Mouse (Mus musculus) ovary, adult 18-20 months (tissue): ENCODE data around the gene Stxbp5.

ENCODE experiments used
- DNase-seq: peaks from one replicate; pipeline ENCODE4 v3.0.0; 2022; ENCODE audit warnings: low spot score, mixed read lengths

Stxbp5 gene

DNA sequence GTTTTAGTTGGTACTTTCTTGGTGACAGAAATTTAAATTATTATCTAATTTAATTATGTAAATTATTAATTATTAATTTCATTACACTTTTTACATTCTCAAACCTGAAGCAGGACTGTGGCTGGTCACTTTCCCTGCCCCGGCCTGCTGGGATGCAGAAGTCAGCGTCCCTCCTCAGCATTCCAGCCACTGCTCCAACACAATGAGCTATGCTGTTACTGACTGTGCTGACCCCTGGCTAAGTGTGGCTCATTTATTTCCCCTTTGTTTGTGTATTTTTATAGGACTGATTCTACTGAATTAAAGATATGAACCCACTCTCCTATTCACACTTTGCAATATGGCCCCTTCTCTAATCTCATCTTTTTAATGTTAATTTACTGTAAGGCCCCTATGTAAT is 43.0 kb downstream of the Stxbp5 start:
- no peak for DNase-seq

DNA sequence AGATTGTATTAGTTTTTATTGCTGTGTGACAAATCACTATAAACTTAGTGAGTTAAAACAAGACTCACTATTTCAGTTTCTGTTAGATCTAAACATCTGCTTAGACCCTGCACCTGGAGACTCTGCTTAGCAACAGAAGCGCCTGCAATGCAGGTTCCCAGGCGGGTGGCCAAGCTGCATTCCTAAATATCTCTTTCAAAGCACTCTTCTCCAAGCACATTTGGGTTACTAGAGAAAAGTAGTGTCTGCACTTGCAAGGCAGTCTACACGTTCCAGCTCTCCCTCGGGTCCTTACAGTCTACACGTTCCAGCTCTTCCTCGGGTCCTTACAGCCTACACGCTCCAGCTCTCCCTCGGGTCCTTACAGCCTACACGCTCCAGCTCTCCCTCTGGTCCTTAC is 44.1 kb downstream of the Stxbp5 start:
- DNase-seq: no peak

- no peak for DNase-seq
Measured at GRCm38 (mm10) chr10:9846408-9846807, 54.5 kb downstream of the Stxbp5 start.

DNA sequence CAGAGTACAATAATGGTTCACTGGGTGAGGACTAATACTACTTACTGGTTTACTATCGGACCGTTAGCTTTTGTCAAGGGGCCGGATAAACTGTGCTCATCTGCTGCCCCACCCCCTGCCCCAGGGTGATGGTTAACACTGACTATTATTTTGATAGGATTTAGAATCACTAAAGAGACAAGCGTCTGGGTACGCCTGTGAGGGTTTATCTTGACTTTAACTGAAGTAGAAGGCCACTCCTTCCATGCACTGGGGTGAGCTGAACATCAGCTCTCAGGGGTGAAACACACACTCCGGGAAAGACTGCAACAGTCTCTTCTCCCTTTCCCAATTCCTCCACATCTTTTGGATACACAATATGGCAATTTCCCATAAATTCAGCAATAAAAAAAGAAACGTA is 61.5 kb downstream of the Stxbp5 start:
- DNase-seq: no peak

DNA sequence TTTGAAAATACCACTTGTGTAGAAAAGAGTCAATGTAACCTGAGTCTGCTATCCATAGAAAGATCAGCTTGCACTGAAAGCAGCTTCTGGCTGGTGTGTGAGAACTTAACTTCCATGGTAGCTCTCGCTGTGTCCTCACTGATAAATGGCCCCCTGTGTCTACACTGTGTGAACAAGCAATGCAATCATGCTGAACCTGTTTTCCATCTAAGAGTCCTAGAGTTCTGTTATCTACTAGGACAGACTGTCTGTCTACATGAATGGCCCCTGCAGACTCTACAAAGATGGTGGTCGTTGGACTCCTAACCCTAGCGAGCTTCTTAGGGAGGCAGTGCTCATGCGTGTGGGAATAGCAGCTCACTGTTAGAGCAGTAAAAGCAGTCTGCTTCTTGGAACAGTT is 65.9 kb downstream of the Stxbp5 start:
- no peak for DNase-seq

DNA sequence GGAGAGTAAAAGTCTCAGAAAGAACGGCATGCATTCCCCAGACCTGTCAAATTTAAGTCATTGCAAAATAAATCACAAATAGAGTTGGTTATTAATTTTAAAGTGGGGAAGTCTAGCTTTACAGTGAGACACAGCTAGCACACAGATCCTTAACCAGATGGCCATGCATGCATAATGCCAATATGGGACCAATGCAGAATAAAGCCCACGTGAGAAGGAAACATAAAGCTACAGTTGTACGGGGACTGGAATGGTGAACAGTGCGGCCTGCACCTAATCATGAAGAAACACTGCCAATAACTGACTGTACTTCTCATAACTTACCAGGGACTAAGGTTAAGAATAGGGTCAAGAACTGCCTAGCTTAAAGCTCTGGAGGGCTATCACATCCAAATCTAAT is 67.9 kb downstream of the Stxbp5 start:
- DNase-seq: no peak

DNA sequence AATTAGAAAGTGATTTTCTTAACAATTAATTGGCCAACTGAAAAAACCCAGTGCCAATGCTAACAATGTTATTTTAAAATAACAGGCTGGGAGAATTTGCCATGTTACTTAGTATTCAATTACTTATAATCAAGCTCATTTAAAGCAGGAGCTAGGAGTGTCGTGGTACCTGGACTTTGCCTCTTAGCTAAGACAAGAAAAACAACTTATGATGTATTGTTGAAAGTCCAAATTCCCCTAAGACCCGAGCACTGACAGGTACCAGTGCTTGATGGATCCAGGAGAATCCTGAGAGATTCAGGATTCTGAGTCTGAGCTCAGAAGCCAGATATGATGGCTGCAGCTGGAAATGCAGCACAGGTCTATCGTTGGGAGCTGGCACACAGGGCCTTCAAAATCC is 71.1 kb downstream of the Stxbp5 start:
- no peak for DNase-seq

- no peak for DNase-seq
Measured at GRCm38 (mm10) chr10:9821299-9821698, 79.6 kb downstream of the Stxbp5 start.

GRCm38 (mm10) chr10:9818574-9818973 is 82.3 kb downstream of the Stxbp5 start:
- DNase-seq: no peak

- DNase-seq: no peak
Measured at GRCm38 (mm10) chr10:9813926-9814325, 87.0 kb downstream of the Stxbp5 start.

DNA sequence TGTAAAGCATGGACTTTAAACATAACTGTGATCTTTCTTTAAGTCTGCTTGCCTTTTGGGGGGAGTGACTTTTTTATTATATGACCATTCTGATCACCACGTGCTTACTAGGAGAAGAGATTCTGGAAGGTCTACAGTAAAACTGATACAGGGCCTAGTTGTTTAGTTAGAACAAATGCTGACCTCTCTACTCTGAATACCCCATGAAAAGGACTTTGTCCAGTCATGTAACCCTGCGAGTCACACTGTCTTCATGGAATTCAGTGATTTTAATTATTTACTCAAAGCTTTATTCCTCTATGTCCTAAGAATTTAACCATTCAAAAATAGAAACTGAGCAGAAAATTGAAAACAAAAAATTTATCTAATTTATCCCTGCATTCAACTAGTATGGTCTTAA is 93.3 kb downstream of the Stxbp5 start:
- DNase-seq: no peak

GRCm38 (mm10) chr10:9805341-9805740 is 95.5 kb downstream of the Stxbp5 start:
- DNase-seq: no peak

DNA sequence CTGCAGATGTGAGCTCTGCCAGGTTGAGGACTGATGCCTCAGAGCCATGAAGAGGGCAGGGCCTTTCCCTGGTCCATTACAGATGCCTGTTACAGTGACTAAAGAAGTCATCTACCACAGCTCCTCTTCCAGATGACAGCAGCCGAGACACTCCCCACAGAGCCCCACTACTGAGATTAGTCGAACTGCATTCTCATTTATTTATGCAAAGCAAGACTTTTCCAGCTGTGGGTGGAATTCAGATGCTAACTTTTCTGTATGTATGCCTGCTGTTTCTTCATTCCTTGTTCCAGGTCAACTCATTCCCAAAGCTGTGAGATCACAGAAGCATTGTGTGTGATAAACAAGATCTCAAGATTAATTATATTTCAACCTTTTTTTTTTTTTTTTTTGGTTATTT is 97.8 kb downstream of the Stxbp5 start:
- DNase-seq: no peak

DNA sequence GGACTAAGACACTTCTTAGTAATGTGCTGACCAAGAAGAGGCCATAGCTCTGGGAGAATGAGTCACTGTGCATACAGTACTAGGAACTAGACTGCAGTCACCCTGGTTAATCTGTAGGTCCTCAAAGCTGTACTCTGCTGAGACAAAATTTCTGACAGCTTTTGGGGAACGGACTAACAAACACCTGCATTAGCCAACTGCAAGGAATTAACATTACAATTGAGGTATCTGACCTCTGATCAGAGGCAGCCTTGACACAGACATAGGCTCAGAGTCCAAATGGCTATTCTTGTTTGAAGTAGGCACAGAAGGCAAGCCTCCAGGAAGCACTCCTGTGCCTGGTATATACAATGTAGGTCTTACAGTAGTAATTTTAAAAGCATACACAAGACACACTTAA is 99.3 kb downstream of the Stxbp5 start:
- no peak for DNase-seq

DNA sequence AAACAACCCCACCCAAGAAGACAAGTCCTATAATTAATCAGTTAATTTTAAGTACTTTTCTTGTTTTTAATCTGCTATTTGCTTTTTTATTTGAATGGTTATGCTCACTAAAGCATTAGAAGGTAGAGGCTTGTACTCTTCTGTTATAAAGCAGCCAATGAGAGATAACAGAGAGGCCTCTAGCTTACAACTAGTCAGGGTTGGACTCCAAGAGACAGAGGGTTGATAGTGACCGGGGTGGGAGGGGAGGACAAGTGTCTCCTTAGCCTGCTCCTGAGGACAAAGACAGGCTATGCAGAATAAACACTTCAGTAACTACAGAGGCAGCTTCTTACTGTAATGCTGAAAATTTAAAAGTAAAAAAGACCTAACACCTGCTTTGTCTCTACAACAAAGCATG is 101.8 kb downstream of the Stxbp5 start:
- DNase-seq: no peak

DNA sequence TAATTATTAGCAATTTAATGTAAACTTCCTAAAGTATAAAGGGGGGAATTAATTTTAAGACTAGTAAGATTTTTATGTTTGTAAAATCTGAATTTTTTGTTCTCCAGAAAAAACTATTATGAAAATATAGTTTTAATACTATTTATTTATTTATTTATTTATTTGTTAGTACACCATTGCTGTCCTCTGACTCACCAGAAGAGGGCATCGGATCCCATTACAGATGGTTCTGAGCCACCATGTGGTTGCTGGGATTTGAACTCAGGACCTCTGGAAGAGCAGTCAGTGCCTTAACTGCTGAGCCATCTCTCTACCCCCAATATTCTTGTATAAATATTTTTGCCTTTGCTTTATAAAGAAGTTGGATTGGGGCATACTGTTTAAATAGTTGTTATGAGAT is 104.5 kb downstream of the Stxbp5 start:
- no peak for DNase-seq

- no peak for DNase-seq
Measured at GRCm38 (mm10) chr10:9794429-9794828, 106.5 kb downstream of the Stxbp5 start.

GRCm38 (mm10) chr10:9790947-9791346 is 109.9 kb downstream of the Stxbp5 start:
- DNase-seq: no peak

DNA sequence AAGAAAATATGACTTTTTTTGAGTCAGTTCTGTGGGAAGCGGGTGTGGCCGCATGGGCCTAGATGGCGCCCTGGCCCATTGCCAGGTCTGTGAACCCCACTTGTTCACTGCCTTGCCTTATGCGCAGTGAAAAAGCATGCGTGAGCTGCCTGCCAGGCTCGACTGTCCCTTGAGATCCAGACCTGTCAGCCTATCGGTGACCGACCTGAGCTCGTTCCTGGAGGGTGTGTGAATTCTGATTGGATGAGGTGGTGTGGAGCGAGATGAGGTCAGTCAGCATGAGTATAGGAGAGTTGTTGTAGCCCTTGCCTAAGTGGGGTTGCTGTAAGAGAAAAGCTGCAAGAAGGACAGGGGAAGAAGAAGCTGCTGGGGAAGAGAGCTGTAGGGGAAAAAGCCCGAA is 114.4 kb downstream of the Stxbp5 start:
- DNase-seq: no peak

GRCm38 (mm10) chr10:9785651-9786050 is 115.2 kb downstream of the Stxbp5 start:
- no peak for DNase-seq

- DNase-seq: no peak
Measured at GRCm38 (mm10) chr10:9779864-9780263, 121.0 kb downstream of the Stxbp5 start.

DNA sequence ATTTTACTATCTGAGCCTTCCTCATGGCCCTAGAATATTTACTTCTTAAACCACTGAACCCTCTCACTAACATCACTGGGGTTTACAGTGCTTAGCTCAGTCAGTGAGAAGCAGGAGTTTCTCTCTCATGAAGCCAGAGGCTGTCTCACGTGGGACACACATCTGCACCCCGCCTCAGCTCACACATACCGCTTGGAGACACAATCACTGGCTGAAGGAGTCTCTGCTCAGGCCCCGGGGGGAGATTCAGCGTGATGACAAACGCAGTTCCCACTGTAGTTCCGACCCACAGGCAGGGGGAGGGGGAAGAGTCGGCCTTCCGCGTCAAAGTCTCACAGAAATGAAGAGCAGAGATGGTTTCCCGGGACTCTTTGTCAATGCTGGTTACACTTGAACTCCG is 130.6 kb downstream of the Stxbp5 start:
- no peak for DNase-seq

DNA sequence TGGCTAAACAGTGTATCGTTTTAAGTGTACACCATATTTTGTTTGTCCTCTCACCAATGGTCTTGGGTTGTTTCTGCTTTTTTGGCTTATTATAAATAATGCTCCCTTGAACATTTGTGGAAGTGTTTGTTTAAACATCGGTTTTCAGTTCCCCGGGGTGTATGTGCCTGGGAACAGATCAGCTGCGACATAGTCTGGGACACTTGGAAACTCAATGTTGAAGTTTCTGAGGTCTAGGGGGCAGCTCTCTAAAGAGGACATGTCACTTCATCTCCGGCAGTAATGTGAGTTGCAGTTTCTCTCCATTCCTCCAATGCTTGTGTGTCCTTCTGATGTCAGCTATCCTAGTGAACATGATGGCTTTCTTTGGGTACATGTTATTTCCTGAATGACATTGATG is 137.0 kb downstream of the Stxbp5 start:
- DNase-seq: no peak

DNA sequence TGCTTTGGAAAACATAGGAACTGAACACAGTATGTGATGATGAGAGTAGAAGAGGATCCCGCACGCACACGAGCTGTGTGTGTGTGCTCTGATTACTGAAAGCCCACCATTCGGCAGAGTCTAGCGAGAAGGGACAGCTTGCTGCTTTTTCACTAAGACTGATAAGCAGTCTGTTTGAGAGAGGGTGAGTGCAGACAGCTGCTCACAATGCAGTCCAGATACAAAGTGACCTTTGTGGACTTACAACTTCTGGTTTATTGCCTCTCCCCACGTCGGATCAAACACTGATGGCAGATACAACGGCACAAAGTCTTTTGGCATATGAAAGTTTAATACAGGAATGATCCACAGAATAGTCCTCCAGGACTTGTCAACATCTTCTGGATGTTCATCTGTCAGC is 140.6 kb downstream of the Stxbp5 start:
- no peak for DNase-seq

GRCm38 (mm10) chr10:9756546-9756945 is 144.3 kb downstream of the Stxbp5 start:
- no peak for DNase-seq
